Mouse (Mus musculus): ENCODE results near the gene Fggy.

The Fggy gene

GRCm38 (mm10) chr4:95909689-95910654 is 352.7 kb downstream of the Fggy start:
- CTCF ChIA-PET = interaction anchor here (0.6 kb wide), 1 partner anchor 928 kb away, joined by 5 read pairs; no protein-coding TSS in a partner anchor

- CTCF ChIA-PET = no interaction called here
These were observed 355.7 kb downstream of the Fggy start for GRCm38 (mm10) chr4:95913026-95913425.

- CTCF ChIA-PET = no interaction called here
These were observed 358.6 kb downstream of the Fggy start for GRCm38 (mm10) chr4:95915628-95916579.

GRCm38 (mm10) chr4:95917703-95918102 is 360.4 kb downstream of the Fggy start:
- CTCF ChIA-PET = no interaction called here

GRCm38 (mm10) chr4:95920448-95920847 is 363.1 kb downstream of the Fggy start:
- CTCF ChIA-PET = no interaction called here

- CTCF ChIA-PET = interaction anchor here (0.7 kb wide), 1 partner anchor 18 kb away, joined by 3 read pairs; no protein-coding TSS in a partner anchor
These were observed 367.2 kb downstream of the Fggy start for GRCm38 (mm10) chr4:95924210-95925184.

- CTCF ChIA-PET = no interaction called here
These were observed 371.5 kb downstream of the Fggy start for GRCm38 (mm10) chr4:95928846-95929245.

- CTCF ChIA-PET = no interaction called here
These were observed 372.6 kb downstream of the Fggy start for GRCm38 (mm10) chr4:95929936-95930335.

GRCm38 (mm10) chr4:95931331-95931730 is 374.0 kb downstream of the Fggy start:
- CTCF ChIA-PET = no interaction called here

GRCm38 (mm10) chr4:95933801-95934356 is 376.6 kb downstream of the Fggy start:
- CTCF ChIA-PET = no interaction called here

GRCm38 (mm10) chr4:95934384-95935035 is 377.2 kb downstream of the Fggy start:
- CTCF ChIA-PET = no interaction called here

- CTCF ChIA-PET = no interaction called here
These were observed 381.4 kb downstream of the Fggy start for GRCm38 (mm10) chr4:95938701-95939100.

GRCm38 (mm10) chr4:95947896-95948295 is 390.6 kb downstream of the Fggy start:
- CTCF ChIA-PET = no interaction called here

- CTCF ChIA-PET = no interaction called here
These were observed 396.0 kb downstream of the Fggy start for GRCm38 (mm10) chr4:95953328-95953727.

GRCm38 (mm10) chr4:95966928-95967724 is 409.8 kb downstream of the Fggy start, which contains the start of gene Hook1:
Gene Hook1 (plus strand): TSS chr4:95967240.
- CTCF ChIA-PET = no interaction called here

Measured in spleen, embryonic (tissue).